Mouse (Mus musculus) olfactory bulb, adult 2 months (tissue): ENCODE data around the gene Stil.

Experiments used
- CTCF ChIP-seq: fragments of 200-500 bp; IDR thresholded peaks from 2 replicates; pipeline ENCODE4 v1.5.1; 2012; ENCODE audit warnings: low read depth, mild to moderate bottlenecking, low read length, moderate library complexity; ENCODE audit not compliant: insufficient read depth
- POLR2A ChIP-seq: fragments of 200-500 bp; IDR thresholded peaks from 2 replicates; pipeline ENCODE4 v1.6.1; 2012; ENCODE audit warnings: mild to moderate bottlenecking, low read depth, low read length, moderate library complexity; ENCODE audit not compliant: insufficient read depth

- TF ChIP-seq CTCF (no peak), POLR2A (no peak)
Measured at GRCm38 (mm10) chr4:114957403-114957802, 42.6 kb upstream of the Stil start.
